Mouse (Mus musculus): ENCODE measurements around the gene Fstl1.

Fstl1 gene

DNA sequence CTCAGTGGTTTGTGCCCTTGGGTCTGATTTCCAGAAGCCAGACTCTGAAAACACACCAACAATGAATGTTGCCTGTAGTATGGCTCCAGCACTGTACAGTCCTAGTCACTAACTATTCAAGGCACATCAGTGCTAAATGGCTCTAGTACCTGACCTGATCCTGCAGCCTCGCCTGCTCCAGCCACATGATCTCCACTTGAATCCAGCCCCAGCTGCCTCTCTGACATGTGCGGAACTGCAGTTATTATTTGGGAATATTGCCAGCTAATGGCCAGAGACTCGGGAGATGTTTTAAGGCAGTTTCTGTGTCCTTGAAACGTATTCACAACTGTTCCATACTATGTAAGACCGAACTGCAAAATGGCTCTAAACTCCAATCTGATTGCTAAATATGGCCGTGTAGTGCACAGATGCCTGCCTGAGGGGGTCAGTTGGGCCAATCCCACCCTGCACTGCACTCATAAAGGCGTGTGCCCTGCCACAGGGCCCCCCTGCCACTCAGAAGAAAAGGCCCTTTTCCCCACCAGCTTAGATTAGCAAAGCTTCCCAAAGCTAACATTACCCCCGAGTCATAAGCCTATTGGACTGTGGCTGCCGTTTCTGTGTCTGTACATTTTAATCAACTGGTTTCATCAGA is 11.0 kb downstream of the Fstl1 start:
- no peak for DNase-seq (ENCODE audit: low read depth, low spot score)

DNA sequence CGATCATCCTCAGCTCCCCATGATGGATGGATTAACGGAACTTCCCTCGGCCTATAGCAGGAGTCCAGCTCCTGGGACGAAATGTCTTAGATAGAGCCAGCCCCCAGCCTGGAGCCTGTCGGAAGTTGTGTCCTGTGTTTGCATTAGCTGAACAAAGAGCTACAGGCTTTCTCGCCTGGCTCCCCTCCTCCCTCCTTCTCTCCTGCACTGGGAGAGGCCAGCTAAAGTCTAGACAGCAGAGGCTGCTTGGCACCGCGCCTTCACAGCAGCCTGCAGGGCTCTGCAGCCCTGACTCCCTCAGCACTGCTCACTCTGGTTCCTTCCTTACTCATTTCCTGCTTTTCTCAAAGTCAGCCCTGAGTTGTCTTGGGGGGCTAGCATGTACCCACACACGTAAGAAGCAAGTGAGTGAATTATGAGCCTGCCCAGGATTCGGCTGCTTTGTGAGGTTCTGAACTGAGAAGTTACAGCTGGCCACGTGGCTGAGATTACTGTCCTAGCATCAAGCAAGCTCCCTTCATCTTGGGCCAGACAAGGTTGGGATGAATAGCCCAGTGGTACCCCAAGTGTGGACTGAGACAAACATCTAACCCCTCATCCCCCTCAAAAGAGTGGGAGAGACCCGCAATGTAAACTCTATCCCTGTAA is 11.8 kb downstream of the Fstl1 start:
- peak; percentile 83 for DNase-seq (ENCODE audit: low read depth, low spot score)

DNA sequence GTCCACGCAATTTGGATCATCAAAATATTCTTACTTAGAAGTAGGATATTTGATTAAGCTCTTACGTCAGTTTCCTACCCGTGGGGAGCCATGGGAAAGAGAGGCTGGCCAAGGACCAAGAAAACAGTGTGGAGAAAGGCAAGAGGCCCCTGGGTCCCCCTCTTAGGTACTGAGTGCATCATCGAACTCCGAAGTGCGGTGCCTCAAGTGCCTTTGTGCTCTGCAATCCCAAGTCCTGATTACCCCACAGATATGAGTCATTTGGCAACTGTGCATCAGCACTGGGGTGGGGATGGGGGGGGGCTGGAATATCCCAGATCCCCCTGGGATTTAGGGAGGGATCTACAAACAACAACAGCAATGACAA is 12.3 kb downstream of the Fstl1 start:
- no peak for DNase-seq (ENCODE audit: low read depth, low spot score)

DNA sequence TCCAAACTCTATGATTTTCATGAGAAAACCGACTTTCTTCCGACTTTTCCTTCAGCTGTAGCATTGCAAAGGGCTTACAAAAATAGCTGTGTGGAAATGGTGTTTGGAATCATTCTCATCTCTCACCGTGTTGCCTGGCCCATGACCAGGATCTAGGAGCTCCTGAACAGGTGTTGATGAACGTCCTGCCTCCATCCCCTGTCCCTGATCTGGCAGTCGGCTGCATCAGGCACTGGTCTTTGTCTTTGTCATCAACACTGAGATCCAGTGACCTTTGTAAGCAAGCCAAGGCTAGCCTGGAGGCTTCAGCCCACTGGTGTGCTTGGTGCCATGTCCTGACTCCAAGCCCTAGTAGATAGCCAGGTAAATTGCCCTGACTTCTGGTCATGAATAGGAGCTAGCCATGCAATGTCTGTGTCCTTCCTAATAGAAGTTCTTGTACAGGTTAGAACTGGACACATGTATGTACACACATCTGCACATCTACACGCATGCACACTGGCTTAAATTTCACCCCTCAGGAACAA is 12.8 kb downstream of the Fstl1 start:
- no peak for DNase-seq (ENCODE audit: low read depth, low spot score)

DNA sequence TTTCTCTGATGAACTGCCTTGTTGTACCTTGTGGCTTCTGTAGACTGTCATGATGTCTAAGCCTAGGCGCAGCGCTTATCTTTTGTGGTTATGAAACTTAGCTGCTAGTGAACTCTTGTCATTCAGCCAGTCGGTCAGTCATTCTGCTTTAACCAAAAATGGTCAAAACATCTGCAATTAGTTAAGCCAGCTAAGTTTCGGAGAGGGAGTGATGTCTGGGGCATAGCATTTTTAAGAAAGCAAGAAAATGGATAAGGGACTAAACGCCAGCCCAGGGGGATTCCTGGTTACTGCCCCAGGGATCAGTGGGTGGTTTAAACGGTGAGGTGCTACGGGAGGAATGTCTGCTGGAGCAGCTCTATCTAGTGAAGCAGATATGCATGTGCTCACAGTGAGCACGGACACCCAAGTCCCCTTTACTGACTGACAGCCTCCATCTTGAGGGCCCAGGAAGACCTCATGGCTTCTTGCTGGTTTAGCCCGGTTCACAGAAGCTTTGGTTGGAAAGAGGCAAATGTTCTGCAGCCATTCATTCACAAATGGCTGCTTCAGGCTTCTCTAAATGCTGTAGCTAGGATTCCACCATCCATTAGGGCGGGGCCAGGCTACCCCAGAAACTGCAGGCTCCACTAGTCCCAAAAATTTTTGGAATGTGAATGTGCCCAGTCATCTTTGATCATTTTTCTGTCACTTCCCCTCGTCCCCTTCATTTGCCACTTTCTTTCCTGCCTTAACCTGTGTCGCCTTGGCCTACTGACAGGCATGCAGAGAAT is 13.5 kb downstream of the Fstl1 start:
- DNase-seq (ENCODE audit: low read depth, low spot score) = peak; percentile 77

DNA sequence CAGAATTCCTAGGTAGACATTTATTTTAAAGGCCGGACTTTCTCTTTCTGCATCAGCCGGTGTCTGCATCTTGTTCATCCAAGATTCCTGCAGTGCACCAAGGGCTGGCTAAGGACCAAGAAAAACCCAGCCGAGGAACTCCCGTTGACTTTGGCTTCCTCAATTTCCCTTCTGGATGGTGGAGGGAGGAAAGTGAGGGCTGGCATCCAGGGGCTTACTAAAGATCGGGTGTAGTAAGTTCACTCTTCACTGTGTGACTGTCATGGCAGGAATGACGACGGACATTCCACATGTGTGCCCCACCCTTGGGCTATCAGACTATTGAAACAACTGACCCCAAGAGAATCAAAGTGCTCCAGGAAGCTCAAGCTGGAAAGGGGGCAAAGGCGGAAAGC is 14.1 kb downstream of the Fstl1 start:
- peak; percentile 71 for DNase-seq (ENCODE audit: low read depth, low spot score)

DNA sequence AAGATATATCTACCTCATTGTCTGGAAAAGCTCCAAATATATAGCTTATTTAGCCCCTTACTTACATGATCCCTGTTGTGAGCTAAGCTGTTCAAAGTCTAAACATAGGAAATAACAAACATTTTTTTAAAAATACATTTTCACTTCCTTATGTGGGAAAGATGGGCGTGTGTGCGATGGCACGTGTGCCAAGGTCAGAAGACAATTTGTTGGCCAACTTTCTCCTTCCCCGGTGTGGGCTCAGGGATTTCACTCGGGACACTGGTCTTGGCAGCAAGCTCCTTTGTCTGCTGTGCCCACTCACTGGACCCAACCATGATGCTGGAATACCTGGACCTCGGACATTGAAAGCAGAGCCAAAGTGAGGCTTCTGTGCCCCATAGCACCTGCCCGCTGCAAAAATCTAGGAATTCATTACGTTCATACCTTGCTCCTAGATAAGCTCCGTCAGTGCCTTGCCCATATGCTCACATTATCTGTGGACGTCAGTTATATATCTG is 19.0 kb downstream of the Fstl1 start:
- DNase-seq (ENCODE audit: low read depth, low spot score) = no peak

DNA sequence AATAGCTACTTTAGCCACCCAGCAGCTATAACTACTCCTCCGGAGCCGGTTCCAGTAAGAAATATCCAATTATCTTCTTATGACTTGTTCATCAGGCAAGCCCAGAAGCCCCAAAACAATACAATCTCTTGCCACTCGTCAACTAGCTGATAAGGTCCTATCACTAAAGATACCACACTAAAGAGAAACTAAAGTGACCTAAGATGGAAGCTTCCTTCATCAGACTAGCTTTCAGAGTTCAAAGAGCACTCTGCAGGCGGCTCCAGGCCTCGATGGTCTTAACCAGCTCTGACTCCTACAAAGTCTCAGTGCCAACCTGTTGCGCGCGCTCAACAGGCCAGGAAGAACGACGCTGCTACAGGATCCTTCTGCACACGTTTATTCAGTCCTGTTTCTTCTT is 19.6 kb downstream of the Fstl1 start:
- DNase-seq (ENCODE audit: low read depth, low spot score) = no peak

DNA sequence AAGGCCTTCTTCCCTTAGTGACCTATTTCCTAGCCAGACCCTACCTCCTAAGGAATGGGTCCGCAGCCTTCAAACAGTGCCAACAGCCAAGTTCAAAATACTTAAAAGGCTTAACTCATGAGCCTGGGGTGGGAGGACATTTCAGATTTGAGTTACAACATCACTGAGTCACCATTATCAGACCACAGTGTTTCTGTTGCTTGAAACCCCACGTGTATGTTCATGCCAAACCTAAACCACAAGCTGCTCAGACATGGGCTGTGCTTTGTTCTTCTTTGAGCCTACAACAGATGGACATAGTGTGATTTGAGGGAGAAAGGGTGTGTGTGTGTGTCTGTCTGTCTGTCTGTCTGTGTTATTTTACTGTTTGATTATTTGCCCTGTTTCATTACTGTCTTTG is 24.4 kb downstream of the Fstl1 start:
- no peak for DNase-seq (ENCODE audit: low read depth, low spot score)

DNA sequence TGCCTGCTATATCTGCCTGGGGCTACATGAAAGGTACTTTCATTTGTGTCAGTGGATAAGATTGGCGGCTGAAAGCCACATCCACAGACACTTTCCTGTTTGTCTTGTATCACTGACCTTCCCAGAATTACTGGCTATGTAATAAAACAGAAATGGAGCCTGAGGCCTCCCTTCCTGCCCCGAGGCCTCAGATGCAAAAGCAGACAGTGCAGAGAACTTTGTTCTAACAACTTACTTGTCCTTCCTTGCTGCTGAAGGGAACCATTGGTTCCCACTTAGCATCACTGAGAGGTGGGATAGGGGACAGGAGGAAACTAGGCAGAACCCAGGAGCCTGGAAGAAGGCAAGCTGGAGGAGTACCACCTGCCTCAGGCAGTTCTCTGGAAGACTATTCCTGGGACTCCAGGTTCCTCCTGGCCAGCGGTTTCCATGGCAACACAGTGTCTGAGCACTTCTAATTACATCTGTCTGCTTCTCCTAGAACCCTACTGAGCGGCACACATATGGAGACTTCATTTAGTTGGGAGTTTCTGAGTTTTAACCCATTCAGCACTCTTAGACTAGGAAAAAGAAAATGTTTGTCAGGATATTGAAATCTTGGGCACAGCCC is 26.1 kb downstream of the Fstl1 start:
- DNase-seq (ENCODE audit: low read depth, low spot score) = peak; percentile 65

DNA sequence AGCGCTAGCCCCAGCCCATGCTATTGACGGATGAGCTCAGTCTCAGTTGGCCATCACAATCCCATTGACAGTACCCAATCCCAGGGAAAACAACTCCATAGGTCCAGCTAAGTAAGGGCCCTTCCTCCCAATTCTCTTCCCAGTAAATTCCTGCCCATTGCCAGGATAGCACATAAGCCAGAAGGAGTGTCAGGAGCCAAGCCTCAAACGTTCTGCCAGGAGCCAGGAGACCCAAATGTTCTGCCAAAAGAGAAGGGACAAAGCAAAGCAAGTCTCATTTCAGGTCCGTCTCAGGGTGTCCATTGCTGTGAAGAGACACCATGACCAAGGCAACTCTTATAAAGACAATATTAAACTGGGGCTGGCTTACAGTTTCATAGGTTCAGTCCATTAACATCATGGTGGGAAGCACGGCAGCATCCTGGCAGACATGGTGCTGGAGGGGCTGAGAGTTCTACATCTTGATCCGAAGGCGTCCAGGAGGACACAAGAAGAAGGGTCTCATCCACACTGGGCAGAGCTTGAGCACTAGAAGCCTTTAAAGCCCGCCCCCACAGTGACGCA is 26.8 kb downstream of the Fstl1 start:
- no peak for DNase-seq (ENCODE audit: low read depth, low spot score)

DNA sequence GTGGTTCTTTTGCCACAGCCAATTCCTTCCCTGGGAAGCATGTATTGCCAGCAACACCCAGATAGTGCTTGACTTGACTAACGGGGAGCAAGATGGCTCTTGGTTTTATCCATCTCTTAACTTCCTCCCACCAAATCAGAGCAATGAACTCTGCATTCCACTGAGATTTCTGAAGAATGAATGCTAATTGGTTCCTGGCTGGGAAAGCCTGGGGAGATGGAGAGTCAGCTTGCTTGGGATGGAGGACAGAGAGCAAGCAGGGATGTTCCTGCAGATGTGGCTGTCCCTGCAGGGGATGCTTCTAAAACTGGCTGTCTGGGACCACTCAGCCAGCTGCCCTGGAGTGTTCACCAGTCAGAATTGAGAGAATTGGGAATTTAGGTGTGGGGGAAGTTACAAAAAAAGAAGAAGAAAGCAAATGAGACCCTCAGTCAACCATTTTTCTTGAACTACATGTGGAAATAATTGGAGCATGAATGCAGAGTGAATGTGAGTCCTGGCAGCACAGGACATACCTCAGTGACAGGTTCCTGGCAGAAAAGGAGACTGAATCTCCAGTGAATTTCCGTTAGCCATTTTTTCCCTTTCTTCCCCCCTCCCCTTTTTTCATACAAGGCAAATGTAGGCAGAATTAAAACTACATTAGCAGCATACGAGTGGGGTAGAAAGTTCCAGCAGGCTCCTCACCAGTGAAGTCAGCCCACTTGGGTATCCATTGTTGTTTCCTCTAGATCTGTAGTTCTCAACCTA is 29.2 kb downstream of the Fstl1 start:
- DNase-seq (ENCODE audit: low read depth, low spot score) = no peak

DNA sequence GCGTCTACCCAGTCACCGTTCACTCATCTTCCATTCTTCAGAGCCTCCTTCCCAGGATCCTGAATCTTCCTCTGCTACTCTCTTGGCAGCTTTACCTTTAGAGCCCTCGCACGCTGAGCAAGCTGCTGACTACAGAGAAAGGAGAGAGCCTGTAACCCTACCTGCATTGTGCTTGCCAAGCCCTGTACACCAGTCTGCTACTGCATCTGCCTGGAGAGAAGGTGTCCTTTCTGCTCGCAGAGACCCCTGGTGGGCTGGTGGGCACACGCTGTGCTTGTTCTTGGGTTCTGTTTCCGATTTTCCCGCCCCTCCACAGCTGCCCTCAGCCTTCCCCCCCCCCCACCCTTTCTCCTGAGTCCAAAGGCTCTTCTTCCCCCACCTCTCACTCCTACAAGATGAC is 30.6 kb downstream of the Fstl1 start:
- DNase-seq (ENCODE audit: low read depth, low spot score) = no peak

DNA sequence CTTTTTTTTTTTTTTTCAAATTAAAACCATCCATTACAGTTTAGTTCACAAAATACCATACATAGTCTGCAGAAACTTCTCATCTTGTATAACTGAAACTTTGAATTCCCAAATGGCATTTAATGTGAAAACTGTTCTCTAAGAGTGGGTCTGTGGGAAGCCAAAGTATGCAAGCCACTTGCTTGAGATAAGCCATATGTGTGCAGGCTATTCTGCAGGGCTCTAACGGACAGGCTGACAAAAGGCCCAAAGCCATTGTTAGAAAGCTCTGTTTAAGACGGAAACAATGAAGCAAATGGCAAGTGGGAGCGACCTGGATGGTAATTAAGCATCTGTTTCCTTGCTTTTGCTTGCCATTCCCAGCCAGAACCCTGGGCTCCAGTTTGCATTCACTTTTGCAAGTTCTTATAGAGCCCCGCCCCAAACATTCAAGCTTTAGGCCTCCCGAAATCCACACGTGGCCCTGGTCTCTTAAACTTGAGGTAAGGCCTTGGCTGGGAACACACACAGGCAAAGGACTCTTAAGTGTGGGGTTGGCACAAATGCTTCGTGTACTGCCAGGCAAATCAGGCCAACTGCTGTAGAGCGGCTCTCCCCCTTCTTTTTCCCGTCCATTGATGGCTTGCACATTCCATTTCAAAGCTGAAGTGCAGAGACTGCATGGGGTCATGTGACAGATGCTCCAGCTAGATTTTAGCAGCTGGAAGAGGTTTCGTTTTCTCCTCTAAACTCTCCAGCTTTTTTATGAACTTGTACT is 32.4 kb downstream of the Fstl1 start:
- peak; percentile 71 for DNase-seq (ENCODE audit: low read depth, low spot score)

DNA sequence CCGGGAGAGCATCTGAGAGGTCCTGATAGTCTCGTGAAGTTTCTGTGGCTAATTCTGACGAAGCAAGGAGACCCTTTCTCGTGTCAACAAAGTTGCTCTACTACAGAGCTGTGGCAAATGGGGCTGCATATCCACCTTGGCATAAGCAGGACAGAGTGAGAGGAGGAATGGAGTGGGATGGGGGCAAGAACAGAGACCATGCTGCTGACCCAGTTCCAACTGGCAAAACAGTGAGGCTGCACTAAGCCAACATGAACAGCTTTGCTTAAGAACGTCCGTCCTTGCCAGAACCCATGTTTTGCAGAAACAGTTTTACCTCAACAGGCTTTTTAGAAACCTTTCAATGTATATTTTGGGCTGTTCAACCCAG is 32.9 kb downstream of the Fstl1 start:
- DNase-seq (ENCODE audit: low read depth, low spot score) = no peak

DNA sequence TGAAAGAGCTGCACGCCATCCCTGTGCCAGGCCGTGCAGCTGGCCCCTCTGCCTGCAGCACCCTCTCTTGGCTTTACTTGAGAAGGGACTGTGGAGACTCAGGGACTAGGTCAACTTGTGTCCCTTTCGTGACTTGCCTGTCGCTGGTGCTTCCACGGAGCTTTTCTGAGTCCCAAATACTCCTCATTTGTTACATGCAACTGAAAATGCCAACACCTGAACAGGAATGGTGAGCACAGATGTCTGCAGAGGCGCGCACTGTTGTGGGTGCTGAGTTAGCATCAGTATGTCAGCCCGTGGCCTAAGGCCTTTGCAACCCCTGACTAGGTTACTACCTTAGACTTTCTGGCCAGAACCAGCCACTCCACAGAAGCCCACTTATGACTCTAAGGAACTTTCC is 35.2 kb downstream of the Fstl1 start:
- DNase-seq (ENCODE audit: low read depth, low spot score) = no peak

DNA sequence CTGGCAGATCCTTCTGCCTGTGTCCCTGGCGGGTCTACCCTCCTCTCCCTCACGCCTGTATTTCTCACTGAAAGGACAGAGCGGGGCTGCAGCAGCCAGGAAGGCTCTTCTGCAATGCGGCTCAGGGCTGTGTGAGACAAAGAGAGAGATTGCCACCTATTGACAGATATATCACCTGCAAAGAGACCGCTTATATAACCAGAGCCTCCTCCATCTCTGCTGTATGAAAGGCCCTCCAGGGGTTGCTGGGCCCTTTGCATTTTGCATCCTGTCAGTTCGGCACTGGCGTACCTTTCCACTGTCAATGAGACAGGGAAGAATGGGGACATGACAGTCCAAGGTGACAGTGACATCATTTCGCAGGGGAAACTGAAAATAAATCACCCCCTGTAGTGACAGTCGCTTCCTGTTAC is 35.8 kb downstream of the Fstl1 start:
- DNase-seq (ENCODE audit: low read depth, low spot score) = peak; percentile 63

DNA sequence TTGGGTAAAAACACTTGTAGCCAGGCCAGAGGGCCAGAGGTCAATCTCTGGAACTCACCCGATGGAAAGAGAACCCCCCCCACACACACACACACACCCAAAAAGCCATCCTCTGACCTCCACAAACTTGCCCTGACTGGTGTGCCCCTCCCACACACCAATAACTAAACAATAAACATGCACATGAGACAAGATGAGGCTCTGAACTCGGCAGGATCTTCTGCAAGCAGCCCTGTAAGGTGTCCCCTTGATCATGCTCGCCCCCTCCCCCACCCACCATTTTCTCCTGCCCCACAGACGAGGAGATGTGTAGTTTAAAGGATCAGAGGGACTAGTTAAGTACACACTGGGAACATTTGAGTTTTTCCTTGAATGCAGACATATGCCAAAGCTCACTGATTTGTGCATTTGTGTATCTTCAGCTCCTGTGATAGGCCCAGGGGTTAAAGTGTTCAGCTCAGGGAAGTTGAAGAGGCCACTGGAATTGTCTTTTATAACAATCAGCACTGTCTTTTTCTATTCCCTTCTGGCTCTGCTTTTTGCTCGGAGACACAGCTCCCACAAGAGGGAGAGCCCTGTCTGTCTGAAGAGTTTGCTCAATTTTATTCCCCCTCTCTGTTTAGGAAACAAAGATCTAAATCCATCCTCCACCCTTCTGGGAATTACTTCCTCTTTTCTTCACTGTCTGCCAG is 37.2 kb downstream of the Fstl1 start:
- DNase-seq (ENCODE audit: low read depth, low spot score) = no peak

DNA sequence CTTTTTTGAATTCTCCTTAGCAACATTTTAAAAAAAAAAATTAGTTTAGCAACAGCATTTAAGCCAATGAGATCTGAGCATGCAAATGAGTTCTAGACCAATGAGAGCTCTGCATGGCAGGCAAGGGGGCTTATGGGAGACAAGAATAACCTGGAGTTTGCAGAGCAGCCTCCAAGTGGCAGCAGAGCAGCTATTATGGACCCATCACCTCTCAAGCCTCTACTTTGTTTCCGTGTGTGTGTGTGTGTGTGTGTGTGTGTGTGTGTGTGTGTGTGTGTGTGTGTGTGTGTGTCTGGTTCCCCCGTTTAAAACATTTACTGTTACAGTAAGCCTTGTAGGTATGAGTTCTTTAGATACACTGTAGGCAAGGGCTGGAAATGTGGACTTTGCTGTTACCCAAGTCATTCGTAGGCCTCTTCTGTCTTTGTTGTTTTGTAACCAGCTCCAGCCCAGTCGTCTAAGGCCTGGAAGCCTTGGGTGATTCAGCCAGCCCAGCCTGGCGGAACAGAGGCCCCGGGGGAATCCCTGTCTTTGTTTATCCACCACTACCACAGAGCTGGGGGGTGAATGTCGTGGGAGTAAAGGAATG is 37.8 kb downstream of the Fstl1 start:
- peak; percentile 84 for DNase-seq (ENCODE audit: low read depth, low spot score)

All from ZHBTc4 (cell line).